Mouse (Mus musculus): ENCODE measurements at regions not wholly inside any gene's neighbourhood (a gene's known extent, or its start where the extent isn't known, plus 50 kb on each side); places are given as distances from the start of the nearest gene placed in this dataset.

- no peak for DNase-seq
- intact Hi-C loops (cut with DNase I; ENCODE audit: low total_unique reads), result no loop called here
Measured at GRCm38 (mm10) chrX:162255873-162256272, 96.3 kb upstream of the Nhs start.

- DNase-seq, result no peak
- intact Hi-C loops (cut with DNase I; ENCODE audit: low total_unique reads), result no loop called here
Measured at GRCm38 (mm10) chrX:162241291-162241690, 81.8 kb upstream of the Nhs start.

DNA sequence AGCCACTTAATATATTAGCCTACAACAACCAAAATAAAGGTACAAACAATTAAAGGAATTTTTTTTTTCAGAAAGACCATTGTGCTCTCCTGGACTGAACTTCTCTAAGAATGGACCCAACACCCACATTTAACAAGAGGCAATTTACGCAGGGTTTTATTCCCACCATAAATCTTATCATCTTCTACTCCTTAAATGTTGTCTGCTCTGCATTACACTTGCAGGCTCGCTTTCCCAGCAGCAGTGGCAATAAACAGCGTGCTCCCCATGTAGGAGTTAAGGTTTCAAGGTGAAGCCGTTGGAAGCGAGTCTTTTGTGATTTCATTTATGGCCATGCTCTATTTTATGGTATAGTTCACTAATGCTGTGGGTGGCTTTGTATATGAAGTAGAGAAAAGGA, 76.0 kb upstream of the Nhs start:
- DNase-seq, result no peak
- intact Hi-C loops (cut with DNase I; ENCODE audit: low total_unique reads), result no loop called here

DNA sequence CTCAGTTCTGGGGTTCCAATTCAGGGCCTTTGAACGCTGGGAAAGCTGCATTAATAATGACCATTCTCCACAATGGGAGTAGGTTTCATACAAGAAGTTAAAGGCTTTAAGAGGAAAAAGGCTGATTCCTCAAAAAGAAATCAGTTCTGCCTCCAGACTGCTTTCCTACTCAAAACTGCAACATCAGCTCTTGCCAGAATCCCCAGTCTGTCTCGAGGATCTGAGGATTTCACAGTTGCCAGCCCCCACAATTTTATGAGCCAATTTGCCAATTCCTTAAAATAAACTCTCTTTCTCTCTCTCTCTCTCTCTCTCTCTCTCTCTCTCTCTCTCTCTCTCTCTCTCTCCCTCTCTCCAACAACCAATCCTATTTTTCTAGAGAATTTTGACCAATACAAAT, 51.3 kb upstream of the Nhs start:
- no peak for DNase-seq
- intact Hi-C loops (cut with DNase I; ENCODE audit: low total_unique reads), result no loop called here
